Mouse (Mus musculus) cerebellum, adult 2 months (tissue): ENCODE data around the gene Mrpl24.

Source experiments
- CTCF ChIP-seq: fragments of 200-500 bp; IDR thresholded peaks from 2 replicates; pipeline ENCODE4 v1.5.1; 2011; ENCODE audit warnings: low read depth, mild to moderate bottlenecking, control low read depth, low read length, moderate library complexity, borderline replicate concordance; ENCODE audit not compliant: insufficient read depth
- POLR2A ChIP-seq: fragments of 200-500 bp; IDR thresholded peaks from 2 replicates; pipeline ENCODE4 v1.6.1; 2011; ENCODE audit warnings: low read length, control low read depth, borderline replicate concordance; ENCODE audit not compliant: insufficient read depth

- TF ChIP-seq CTCF (no peak), POLR2A (no peak)
Measured at GRCm38 (mm10) chr3:87913491-87913890, 5.8 kb upstream of the Mrpl24 start.
